Mouse (Mus musculus) embryonic facial prominence, embryonic 14.5 days (tissue): ENCODE data around the gene Ccdc120. TPM values are rescaled to one million over a fixed set of nuclear protein-coding genes. Genes with fewer than 3 reads are reported as not detected.
"Not testable (repeated sequence)": the region's sequence is repeated elsewhere in the genome, so short reads cannot be mapped to it uniquely, and the experiment has no call there.

Experiments
- ATAC-seq: fragments of 200-750 bp; cut with Nextera tagmentation; 2 replicates; pipeline ENCODE4 v1.8.0; 2017; ENCODE audit warnings: low read depth, moderate number of reproducible peaks, moderate TSS enrichment
- DNase-seq: peaks from one replicate; pipeline ENCODE4 v3.0.0-alpha.2; 2015; ENCODE audit warnings: low spot score
- H3K27ac ChIP-seq: fragments of 300-500 bp; sonication (generic); replicated peaks from 2 replicates; pipeline ENCODE4 v1.5.1; 2014; ENCODE audit warnings: low read depth, mild to moderate bottlenecking, low read length, moderate library complexity
- H3K27me3 ChIP-seq: fragments of 300-500 bp; sonication (generic); replicated peaks from 2 replicates; pipeline ENCODE4 v1.6.1; 2014; ENCODE audit warnings: low read length; ENCODE audit not compliant: control insufficient read depth, insufficient read depth
- H3K36me3 ChIP-seq: fragments of 300-500 bp; sonication (generic); 2 replicates; pipeline ENCODE4 v1.6.1; 2014; ENCODE audit warnings: low read length, mixed read lengths; ENCODE audit not compliant: control insufficient read depth, insufficient read depth
- H3K4me1 ChIP-seq: fragments of 300-500 bp; sonication (generic); 2 replicates; pipeline ENCODE4 v1.6.1; 2014; ENCODE audit warnings: antibody characterized with exemption, low read length; ENCODE audit not compliant: control insufficient read depth, insufficient read depth
- H3K4me2 ChIP-seq: fragments of 300-500 bp; sonication (generic); 2 replicates; pipeline ENCODE4 v1.6.1; 2014; ENCODE audit warnings: low read depth, mild to moderate bottlenecking, low read length, moderate library complexity, mixed read lengths
- H3K4me3 ChIP-seq: fragments of 300-500 bp; sonication (generic); 2 replicates; pipeline ENCODE4 v1.5.1; 2014; ENCODE audit warnings: low read depth, mild to moderate bottlenecking, low read length
- H3K9ac ChIP-seq: fragments of 300-500 bp; sonication (generic); 2 replicates; pipeline ENCODE4 v1.6.1; 2014; ENCODE audit warnings: low read depth, mild to moderate bottlenecking, low read length, moderate library complexity, mixed read lengths
- H3K9me3 ChIP-seq: fragments of 300-500 bp; sonication (generic); 2 replicates; pipeline ENCODE4 v1.6.1; 2016; ENCODE audit warnings: low read length; ENCODE audit not compliant: control insufficient read depth
- WGBS: fragments of 180-500 bp; shearing (Covaris S2); extraction: QIAGEN DNeasy Blood & Tissue Kit; methylation state at CpG from one replicate; pipeline ENCODE4 v1.1.7; 2014; 5-methylcytosine and 5-hydroxymethylcytosine counted together
- polyA plus RNA-seq: library from polyadenylated mRNA; unstranded; fragments of >200 nt; fragmentation: Nextera tagmentation; extraction: Ambion mirVana; gene quantifications from 2 replicates; pipeline ENCODE4 v1.2.1, GENCODE M21; 2014

The Ccdc120 gene
- polyA plus RNA-seq, 1 experiment from 2014 or later = 11.0 TPM

GRCm38 (mm10) chrX:7724135-7724534 lies 26.6 kb downstream of the Ccdc120 start:
- no peak for ATAC-seq
- H3K9me3 ChIP-seq = no peaks in the 10 kb centered on the region
- no peak for DNase-seq
- 77% methylated on average over 6 of the region's 7 CpGs for WGBS
- no peaks in the 10 kb centered on the region for H3K27me3 ChIP-seq
- H3K4me2 ChIP-seq = no peak overlapping the region
- H3K9ac ChIP-seq = no peak overlapping the region
- H3K4me1 ChIP-seq = no peaks in the 10 kb centered on the region
- H3K4me3 ChIP-seq = no peak overlapping the region
- 0 out of 2 replicates have a peak, but pooled peaks cover 10% of the 10 kb centered on the region for H3K36me3 ChIP-seq
- H3K27ac ChIP-seq = no peak overlapping the region

- no peak for ATAC-seq
- Histone ChIP-seq H3K4me1 (no peaks in the 10 kb centered on the region), H3K9ac (peak overlapping the region; percentile 71), H3K4me2 (peak overlapping the region; percentile 61), H3K36me3 (0 out of 2 replicates have a peak, but pooled peaks cover 10% of the 10 kb centered on the region), H3K27me3 (no peaks in the 10 kb centered on the region), H3K27ac (no peak overlapping the region), H3K4me3 (peak overlapping the region; percentile 56), H3K9me3 (no peaks in the 10 kb centered on the region)
- 10% methylated on average over 4 of the region's 4 CpGs for WGBS
- no peak for DNase-seq
Observed at GRCm38 (mm10) chrX:7722691-7723090, 28.0 kb downstream of the Ccdc120 start.

- WGBS = 15% methylated on average over 11 of the region's 11 CpGs
Observed at GRCm38 (mm10) chrX:7722282-7722611, 28.5 kb downstream of the Ccdc120 start.

GRCm38 (mm10) chrX:7721514-7722281 lies 29.0 kb downstream of the Ccdc120 start, which contains the start of gene Gm45208:
Gene Gm45208 (plus strand): TSS chrX:7722245.
- Histone ChIP-seq H3K36me3 (0 out of 2 replicates have a peak, but pooled peaks cover 5% of the 10 kb centered on the region), H3K27ac (peak within 1 kb of the TSS; percentile 90), H3K9me3 (no peaks in the 10 kb centered on the region), H3K4me1 (no peaks in the 10 kb centered on the region), H3K9ac (peak within 1 kb of the TSS; percentile 71), H3K4me3 (peak within 1 kb of the TSS; percentile 56), H3K27me3 (no peaks in the 10 kb centered on the region), H3K4me2 (peak within 1 kb of the TSS; percentile 61)
- peak; percentile 87 for DNase-seq
- WGBS = 31% methylated on average over 22 of the region's 22 CpGs
- ATAC-seq = peak; percentile 93

More at GRCm38 (mm10) chrX:7722282-7722611, 28.5 kb downstream of the Ccdc120 start:
- Histone ChIP-seq H3K9ac (peak overlapping the region; percentile 71), H3K27me3 (no peaks in the 10 kb centered on the region), H3K4me3 (peak overlapping the region; percentile 56), H3K4me2 (peak overlapping the region; percentile 61), H3K27ac (peak overlapping the region; percentile 90; the same call in 1 of the 2 replicates), H3K4me1 (no peaks in the 10 kb centered on the region), H3K36me3 (0 out of 2 replicates have a peak, but pooled peaks cover 10% of the 10 kb centered on the region), H3K9me3 (no peaks in the 10 kb centered on the region)
- no peak for DNase-seq
- ATAC-seq = 0 out of 2 replicates have a peak, but pooled peaks have one; percentile 10

DNA sequence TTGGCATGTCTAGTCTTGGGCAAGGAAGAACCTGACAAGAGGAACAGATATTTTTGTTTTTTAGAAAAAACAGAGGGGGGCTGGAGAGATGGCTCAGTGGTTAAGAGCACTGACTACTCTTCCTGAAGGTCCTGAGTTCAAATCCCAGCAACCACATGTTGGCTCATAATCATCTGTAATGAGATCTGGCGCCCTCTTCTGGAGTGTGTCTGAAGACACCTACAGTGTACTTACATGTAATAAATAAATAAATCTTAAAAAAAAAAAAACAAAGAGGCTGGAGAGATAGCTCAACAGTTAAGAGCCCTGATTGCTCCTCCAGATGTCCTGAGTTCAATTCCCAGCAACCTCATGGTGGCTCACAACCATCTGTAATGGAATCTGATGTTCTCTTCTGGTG lies 34.6 kb downstream of the Ccdc120 start:
- H3K4me1 ChIP-seq, H3K4me2 ChIP-seq, H3K4me3 ChIP-seq, H3K9me3 ChIP-seq, H3K36me3 ChIP-seq, H3K9ac ChIP-seq, H3K27me3 ChIP-seq, ATAC-seq, DNase-seq, H3K27ac ChIP-seq: not testable (repeated sequence)
- 33% methylated on average over 1 of the region's 1 CpGs for WGBS

DNA sequence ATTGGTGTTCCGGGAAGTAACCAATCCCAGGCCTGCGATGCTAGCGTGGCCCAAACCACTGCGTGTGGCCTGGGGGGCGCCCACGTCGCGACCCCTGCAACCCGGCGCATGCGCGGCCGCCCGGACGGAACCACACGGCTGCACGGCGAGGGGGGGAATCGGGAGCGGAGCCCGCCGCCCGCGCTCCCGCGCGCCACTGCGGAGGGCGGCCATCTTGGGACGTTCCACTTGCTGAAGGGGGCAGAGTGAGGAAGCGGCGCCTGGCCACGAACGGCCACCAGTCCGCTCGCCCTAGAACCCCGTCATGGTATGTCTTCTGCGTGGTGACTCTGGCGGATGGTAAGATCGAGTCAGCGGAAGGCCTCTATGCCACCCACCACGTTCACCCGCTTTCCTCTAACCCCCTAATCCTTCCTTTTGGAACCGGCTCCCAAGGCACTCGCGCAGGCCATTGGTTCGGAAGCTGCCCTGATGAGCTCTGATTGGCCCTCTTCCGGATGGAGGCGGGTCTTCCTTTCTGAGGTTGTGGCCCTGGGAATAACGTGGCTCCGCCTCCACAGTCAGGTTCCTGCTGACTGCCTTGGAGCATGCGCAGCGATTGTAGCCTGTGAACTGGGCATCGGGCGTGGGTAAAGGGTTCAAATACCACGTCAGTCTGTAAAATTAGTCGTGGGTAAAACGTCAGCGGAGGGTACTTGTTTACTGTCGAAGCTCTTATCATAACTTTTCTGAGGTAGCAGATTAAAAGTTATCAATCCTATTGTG lies 36.4 kb downstream of the Ccdc120 start, which contains the start of gene Wdr45:
TSS of gene Wdr45 (plus strand) at position 199 of the 765 bp plus-strand sequence.
- H3K27ac ChIP-seq, H3K4me1 ChIP-seq, H3K36me3 ChIP-seq, H3K9me3 ChIP-seq, H3K27me3 ChIP-seq: not testable (repeated sequence)
- Histone ChIP-seq H3K4me2 (peak within 1 kb of the TSS; percentile 50), H3K4me3 (peak within 1 kb of the TSS; percentile 37), H3K9ac (peak within 1 kb of the TSS; percentile 46)
- ATAC-seq = peak; percentile 97
- WGBS = 22% methylated on average over 18 of the region's 60 CpGs
- DNase-seq = peak; percentile 97

- WGBS = 27% methylated on average over 5 of the region's 12 CpGs
- H3K4me2 ChIP-seq = peak overlapping the region; percentile 50
- ATAC-seq, H3K9me3 ChIP-seq, H3K4me1 ChIP-seq, DNase-seq, H3K27me3 ChIP-seq, H3K27ac ChIP-seq, H3K36me3 ChIP-seq: not testable (repeated sequence)
- H3K9ac ChIP-seq = peak overlapping the region; percentile 46
- peak overlapping the region; percentile 37 for H3K4me3 ChIP-seq
Observed at GRCm38 (mm10) chrX:7713764-7714134, 37.0 kb downstream of the Ccdc120 start.

GRCm38 (mm10) chrX:7696954-7697381 lies 53.7 kb downstream of the Ccdc120 start, which contains the start of gene Gpkow:
Gene Gpkow (plus strand): TSS chrX:7697131.
- H3K4me2 ChIP-seq = peak within 1 kb of the TSS; percentile 52
- no peaks in the 10 kb centered on the region for H3K4me1 ChIP-seq
- 21% methylated on average over 33 of the region's 33 CpGs for whole genome bisulfite sequencing
- H3K9ac ChIP-seq = peak within 1 kb of the TSS; percentile 61
- no peaks in the 10 kb centered on the region for H3K9me3 ChIP-seq
- H3K4me3 ChIP-seq = peak within 1 kb of the TSS; percentile 50
- DNase-seq (peak; percentile 97), ATAC-seq (peak; percentile 96)
- no peaks in the 10 kb centered on the region for H3K27me3 ChIP-seq
- no peaks in the 10 kb centered on the region for H3K36me3 ChIP-seq
- H3K27ac ChIP-seq = no peak within 1 kb of the TSS
